In genomic region chr1:75477966-75478290, GRCm38 (mm10) we compare ENCODE assay signal across 8 mouse cellular contexts. TPM values are rescaled to one million over a fixed set of nuclear protein-coding genes. Genes with fewer than 3 reads are reported as not detected.
A peak's percentile ranks its signal among the peaks of the same experiment; 100 is the strongest.
DNase-seq lines count a peak whose midpoint lies in the region; TF ChIP-seq lines count a peak whose summit lies in the region.

No protein-coding gene starts in this region.

- H3K27ac ChIP-seq in kidney, adult 2 months (ENCODE audit: insufficient read depth, low read depth, low read length) = no peak overlapping the region
- no peak overlapping the region for H3K27ac ChIP-seq in embryonic facial prominence, embryonic 10.5 days (replicated peaks)

- H3K4me1 ChIP-seq in kidney, adult 2 months (ENCODE audit: control insufficient read depth, insufficient read depth, low read length) = peaks cover 8% of the 10 kb centered on the region; the same call in 1 of the 2 replicates
- H3K4me1 ChIP-seq in embryonic facial prominence, embryonic 10.5 days = peaks cover 42% of the 10 kb centered on the region

- H3K4me3 ChIP-seq in kidney, adult 2 months (ENCODE audit: insufficient read depth, low read depth, low read length) = no peak overlapping the region
- peak overlapping the region; percentile 92 for H3K4me3 ChIP-seq in embryonic facial prominence, embryonic 10.5 days
- H3K4me3 ChIP-seq in myocyte = peak overlapping the region; percentile 28

- H3K9me3 ChIP-seq in embryonic facial prominence, embryonic 10.5 days = no peaks in the 10 kb centered on the region

- DNase-seq in kidney, postnatal 10 days = peak; percentile 11
- no peak for DNase-seq in kidney, adult 2 months
- DNase-seq in embryonic facial prominence, embryonic 10.5 days (ENCODE audit: low spot score) = no peak
- DNase-seq in induced T-regulatory cell, adult 2 months (ENCODE audit: low read depth) = peak; percentile 66
- DNase-seq in cerebellum, adult 11-12 months = no peak
- DNase-seq in ovary, postnatal 36 days (ENCODE audit: low spot score) = no peak
- DNase-seq in cerebellum, adult 11 months = no peak

- H3K27me3 ChIP-seq in kidney, adult 2 months (replicated peaks; ENCODE audit: control insufficient read depth, insufficient read depth, low read length) = no peaks in the 10 kb centered on the region
- H3K27me3 ChIP-seq in embryonic facial prominence, embryonic 10.5 days (replicated peaks; ENCODE audit: low read depth, poor library complexity, severe bottlenecking) = peaks cover 61% of the 10 kb centered on the region
- peaks cover 5% of the 10 kb centered on the region for H3K27me3 ChIP-seq in myocyte (ENCODE audit: control insufficient read depth, insufficient read depth, insufficient read length)

- H3K36me3 ChIP-seq in kidney, adult 2 months (ENCODE audit: control insufficient read depth, insufficient read depth, low read length) = no peaks in the 10 kb centered on the region
- H3K36me3 ChIP-seq in embryonic facial prominence, embryonic 10.5 days (replicated peaks) = peaks cover 42% of the 10 kb centered on the region
- peaks cover 4% of the 10 kb centered on the region for H3K36me3 ChIP-seq in myocyte (ENCODE audit: control insufficient read depth, insufficient read depth)

- no peak for TF ChIP-seq CTCF in kidney, adult 2 months (conservative IDR thresholded peaks at IDR 0.05; ENCODE audit: insufficient read depth, insufficient read length, low read depth, low read length)

- peaks cover 6% of the 10 kb centered on the region for H3K79me2 ChIP-seq in myocyte (ENCODE audit: control insufficient read depth, insufficient read depth)

- 48% methylated on average over 3 of the region's 3 CpGs for WGBS in kidney, adult 2 months
- WGBS in embryonic facial prominence, embryonic 10.5 days = 59% methylated on average over 3 of the region's 3 CpGs

- no peak overlapping the region for H3ac ChIP-seq in myocyte (ENCODE audit: control insufficient read depth, insufficient read length)

- H3K4me2 ChIP-seq in myocyte (ENCODE audit: low read depth) = peak overlapping the region; percentile 86

- TF ChIP-seq POLR2A in kidney, adult 2 months (IDR thresholded peaks at IDR 0.05; ENCODE audit: low read depth, low read length) = no peak
- TF ChIP-seq POLR2A in myocyte (IDR thresholded peaks at IDR 0.05; ENCODE audit: insufficient read length, low read depth) = no peak

TF ChIP-seq in myocyte, 11 proteins besides CTCF, POLR2A, EP300 and RAD21:
- TF ChIP-seq TCF12 (IDR thresholded peaks at IDR 0.05; ENCODE audit: insufficient read depth, poor library complexity, severe bottlenecking) (no peak), POLR2AphosphoS2 (IDR thresholded peaks at IDR 0.05; ENCODE audit: insufficient read length, low read depth) (no peak), SRF (IDR thresholded peaks at IDR 0.05; ENCODE audit: control insufficient read depth, insufficient read length, low read depth) (no peak), TCF3 (IDR thresholded peaks at IDR 0.05; ENCODE audit: insufficient read length, low read depth) (no peak), CEBPB (IDR thresholded peaks at IDR 0.05; ENCODE audit: insufficient read depth, poor library complexity, severe bottlenecking) (no peak), USF1 (IDR thresholded peaks at IDR 0.05; ENCODE audit: low read depth) (no peak), MYOG (IDR thresholded peaks at IDR 0.05; ENCODE audit: control insufficient read depth in 1 of 3, insufficient read depth in 1 of 3, insufficient read length in 2 of 3, low read depth in 2 of 3) (no peak), REST (IDR thresholded peaks at IDR 0.05; ENCODE audit: insufficient read depth, insufficient read length) (no peak), E2F4 (IDR thresholded peaks at IDR 0.05; ENCODE audit: insufficient read depth) (no peak)

RNA-seq across cellular contexts. Expression of gene Chpf, which starts 1.2 kb away (rescaled TPM):
- 31.6 and 51.9 TPM in 2 replicates for polyA plus RNA-seq in kidney, adult 2 months (2012; rRNA removed)
- polyA plus RNA-seq in embryonic facial prominence, embryonic 10.5 days (2016; fragmentation: Nextera tagmentation; extraction: Ambion mirVana) = 25.3 and 27.0 TPM in 2 replicates
- 52.1 TPM for polyA plus RNA-seq in myocyte (2012; fragmentation: generic; extraction: Trizol)

RNA-seq across cellular contexts. Expression of gene Tmem198, which starts 1.4 kb away (rescaled TPM):
- polyA plus RNA-seq in kidney, adult 2 months (2012; rRNA removed) = 1.3 and 1.8 TPM in 2 replicates
- polyA plus RNA-seq in embryonic facial prominence, embryonic 10.5 days (2016; fragmentation: Nextera tagmentation; extraction: Ambion mirVana) = 3.3 and 3.5 TPM in 2 replicates
- polyA plus RNA-seq in myocyte (2012; fragmentation: generic; extraction: Trizol) = 0.78 TPM

RNA-seq across cellular contexts. Expression of gene Asic4, which starts 27.7 kb away (rescaled TPM):
- 0.05 and 0.08 TPM in 2 replicates for polyA plus RNA-seq in kidney, adult 2 months (2012; rRNA removed)
- 2.1 and 2.4 TPM in 2 replicates for polyA plus RNA-seq in embryonic facial prominence, embryonic 10.5 days (2016; fragmentation: Nextera tagmentation; extraction: Ambion mirVana)
- polyA plus RNA-seq in myocyte (2012; fragmentation: generic; extraction: Trizol) = 0.28 TPM

RNA-seq across cellular contexts. Expression of gene Obsl1, which starts 28.3 kb away (rescaled TPM):
- polyA plus RNA-seq in kidney, adult 2 months (2012; rRNA removed) = 6.4 and 8.9 TPM in 2 replicates
- 57.9 and 63.0 TPM in 2 replicates for polyA plus RNA-seq in embryonic facial prominence, embryonic 10.5 days (2016; fragmentation: Nextera tagmentation; extraction: Ambion mirVana)
- 148 TPM for polyA plus RNA-seq in myocyte (2012; fragmentation: generic; extraction: Trizol)

RNA-seq across cellular contexts. Expression of gene Inha, which starts 28.9 kb away (rescaled TPM):
- 3.9 and 6.5 TPM in 2 replicates for polyA plus RNA-seq in kidney, adult 2 months (2012; rRNA removed)
- 2.3 and 3.1 TPM in 2 replicates for polyA plus RNA-seq in embryonic facial prominence, embryonic 10.5 days (2016; fragmentation: Nextera tagmentation; extraction: Ambion mirVana)
- 4.7 TPM for polyA plus RNA-seq in myocyte (2012; fragmentation: generic; extraction: Trizol)

Comparison
In these comparisons a context has a peak if more than half of its experiments do, and no peak if none do; other contexts are left out.
1. DNase-seq: peak in kidney, postnatal 10 days (single experiment) and induced T-regulatory cell, adult 2 months (single experiment); none in kidney, adult 2 months (single experiment), embryonic facial prominence, embryonic 10.5 days (single experiment), cerebellum, adult 11-12 months (single experiment), ovary, postnatal 36 days (single experiment) and cerebellum, adult 11 months (single experiment).